Mouse (Mus musculus) ovary, adult 18-20 months (tissue): Measurements from ENCODE around the gene Gm20605.
A peak's percentile ranks its signal among the peaks of the same experiment; 100 is the strongest.

ENCODE experiments used
- DNase-seq: peaks from one replicate; pipeline ENCODE4 v3.0.0; 2022; ENCODE audit warnings: low spot score, mixed read lengths

Gene Gm20605

GRCm38 (mm10) chr5:137628498-137629305 is at the start of gene Gm20605, which contains the start of the genes Fbxo24 and Lrch4:
TSS of gene Gm20605 (plus strand) at chr5:137629175.
TSS of gene Fbxo24 (minus strand) at chr5:137629002.
TSS of gene Lrch4 (plus strand) at chr5:137629121.
- DNase-seq, result peak; percentile 100

DNA sequence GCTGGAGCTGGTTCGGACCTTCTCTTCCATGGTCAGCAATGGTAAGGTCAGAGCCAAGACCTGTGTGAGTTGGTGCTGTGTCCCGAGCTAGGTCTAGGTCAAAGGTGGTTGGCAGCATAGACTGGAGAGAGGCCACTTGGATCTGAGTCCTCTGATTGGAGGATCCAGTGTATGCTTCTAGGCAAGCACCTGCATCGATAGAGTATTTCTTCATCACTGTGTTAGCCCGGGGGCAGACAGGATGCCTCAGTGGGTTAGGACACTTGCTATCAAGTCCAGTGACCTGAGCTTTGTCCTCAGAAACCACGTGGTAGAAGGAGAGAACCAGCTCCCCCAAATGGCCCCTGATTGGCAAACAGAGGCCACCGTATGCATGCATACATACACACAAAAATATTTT is 48.7 kb upstream of the Gm20605 start:
- DNase-seq, result no peak

DNA sequence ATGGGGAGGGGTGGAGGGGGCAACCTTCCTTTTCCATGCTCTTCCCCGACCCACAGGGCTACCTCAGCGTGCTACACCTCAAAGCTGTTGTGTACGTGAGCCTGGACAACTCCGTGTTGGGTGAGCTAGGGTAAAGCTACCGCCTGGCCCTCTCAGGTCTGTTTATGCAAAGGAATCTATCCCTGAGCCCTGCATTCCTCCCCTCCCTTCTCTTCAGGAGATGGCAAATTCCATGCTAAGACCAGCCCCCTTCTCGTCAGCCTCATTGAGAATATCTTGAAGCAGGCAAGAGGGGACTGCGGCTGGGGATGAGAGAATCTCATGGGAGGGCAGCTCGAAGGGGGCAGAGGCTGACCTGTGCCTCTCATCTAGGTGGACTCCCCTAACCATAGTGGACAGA is 46.3 kb upstream of the Gm20605 start:
- DNase-seq, result no peak

DNA sequence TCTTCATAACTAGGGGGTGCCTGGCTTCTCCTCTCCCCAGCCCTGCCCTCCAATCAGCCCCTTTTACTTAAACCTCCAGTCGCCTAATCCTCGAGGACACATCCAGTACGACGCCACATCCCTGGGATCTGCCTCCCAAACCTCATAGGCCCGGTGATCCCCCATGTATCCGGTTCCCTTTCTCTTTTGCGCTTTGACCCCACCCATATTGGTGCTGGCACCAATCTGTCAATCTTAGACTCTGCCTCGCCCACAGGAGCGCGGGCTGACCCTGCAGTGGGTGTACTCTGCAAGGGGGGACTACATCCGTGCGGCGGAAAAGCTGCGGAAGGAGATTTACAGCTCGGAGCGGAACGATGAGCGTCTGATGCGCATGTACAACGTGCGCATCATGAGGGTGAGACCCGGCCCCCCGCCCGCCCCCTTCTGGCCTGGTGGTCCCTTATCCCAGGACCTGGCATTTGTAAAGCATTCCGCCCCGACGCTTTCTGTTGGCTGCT is 45.3 kb upstream of the Gm20605 start:
- DNase-seq, result no peak

DNA sequence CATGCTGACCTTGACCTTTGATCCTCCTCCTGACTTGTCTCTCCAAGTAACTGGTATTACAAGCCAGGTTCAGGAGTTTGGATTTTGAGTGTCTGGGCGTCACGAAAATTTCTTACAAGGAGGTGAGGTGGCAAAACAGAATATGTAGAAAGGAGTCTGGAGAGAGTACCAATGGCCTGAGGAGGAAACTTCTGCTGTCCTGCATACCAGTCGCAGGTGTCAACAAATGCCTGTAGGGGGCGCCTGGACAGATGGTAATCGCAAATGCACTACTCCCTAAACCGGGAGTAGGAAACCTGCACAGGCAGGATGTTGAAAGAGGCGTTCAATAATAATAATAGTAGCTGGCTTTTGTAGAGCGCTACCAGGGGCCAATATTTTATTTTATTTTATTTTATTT is 44.0 kb upstream of the Gm20605 start:
- DNase-seq, result no peak

GRCm38 (mm10) chr5:137590507-137590906 is 38.5 kb upstream of the Gm20605 start:
- no peak for DNase-seq

- no peak for DNase-seq
Observed at GRCm38 (mm10) chr5:137595921-137596320, 33.1 kb upstream of the Gm20605 start.

DNA sequence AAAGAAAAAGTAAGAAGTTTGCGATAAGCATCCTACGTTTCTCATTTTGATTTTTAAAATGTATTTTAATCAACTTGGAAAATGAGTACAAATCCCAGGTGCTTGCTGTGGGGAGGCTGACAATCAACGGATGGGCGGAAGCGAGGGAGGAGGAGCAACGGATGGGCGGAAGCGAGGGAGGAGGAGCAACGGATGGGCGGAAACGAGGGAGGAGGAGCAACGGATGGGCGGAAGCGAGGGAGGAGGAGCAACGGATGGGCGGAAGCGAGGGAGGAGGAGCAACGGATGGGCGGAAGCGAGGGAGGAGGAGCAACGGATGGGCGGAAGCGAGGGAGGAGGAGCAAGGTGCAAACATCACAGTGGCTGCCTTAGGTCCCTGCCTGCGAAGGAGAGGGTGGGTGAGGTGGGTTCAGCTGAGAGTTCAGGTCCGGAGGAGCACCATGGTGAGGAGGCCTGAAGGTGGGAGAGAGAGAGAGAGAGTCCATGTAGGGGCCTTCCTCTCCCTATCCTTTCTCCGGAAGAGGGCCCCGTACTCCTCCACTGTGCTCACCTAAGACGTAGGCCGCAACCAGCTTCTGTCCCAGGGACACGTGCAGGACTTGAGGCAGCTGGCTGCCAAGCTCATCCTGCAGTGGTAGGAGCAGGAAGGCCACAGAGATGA is 32.2 kb upstream of the Gm20605 start:
- DNase-seq, result no peak

DNA sequence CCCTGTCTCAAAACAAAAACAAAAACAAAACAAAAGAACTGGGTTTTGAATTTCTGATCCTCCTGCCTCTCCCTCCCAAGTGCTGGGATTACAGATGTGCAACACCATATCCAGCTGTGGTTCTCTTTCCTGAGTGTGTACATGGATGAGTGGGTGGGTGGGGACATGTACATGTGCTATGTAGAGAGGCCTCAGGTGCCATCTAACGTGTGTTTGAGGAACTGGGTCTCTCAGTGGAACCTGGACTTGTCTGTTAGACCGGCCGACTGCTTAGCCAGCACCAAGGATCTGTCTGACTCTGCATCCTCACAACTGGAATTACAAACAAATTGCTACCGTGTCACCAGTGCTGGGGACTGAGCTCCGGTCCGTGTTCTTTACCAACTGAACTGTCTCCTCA is 31.4 kb upstream of the Gm20605 start:
- DNase-seq, result no peak

DNA sequence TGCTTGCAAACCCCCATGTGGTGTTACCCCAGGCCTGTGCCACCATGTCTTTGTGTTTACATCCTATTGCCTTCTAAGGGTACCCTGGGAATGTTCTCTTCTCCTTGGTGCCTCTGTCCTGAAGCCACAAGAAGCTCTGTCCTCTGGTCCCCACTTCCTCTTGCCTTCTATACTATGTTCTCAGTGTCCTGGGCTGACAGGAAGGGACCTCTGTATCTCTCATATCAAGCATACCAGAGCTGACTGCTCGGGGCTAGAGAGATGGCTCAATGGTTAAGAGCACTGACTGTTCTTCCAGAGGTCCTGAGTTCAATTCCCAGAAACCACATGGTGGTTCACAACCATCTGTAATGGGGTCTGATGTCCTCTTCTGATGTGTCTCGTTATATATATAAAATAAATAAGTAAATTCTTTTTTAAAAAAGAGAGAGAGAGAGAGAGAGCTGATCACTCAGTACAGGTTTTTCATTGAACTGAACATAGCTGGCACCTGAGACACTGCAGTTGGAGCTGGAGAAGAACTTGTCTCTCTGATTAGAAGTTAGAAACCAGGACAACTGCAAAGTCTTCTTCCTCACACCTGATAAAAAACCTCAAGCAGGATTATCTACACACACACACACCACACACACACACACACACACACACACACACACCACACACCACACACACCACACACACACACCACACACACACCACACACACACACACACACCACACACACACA is 30.7 kb upstream of the Gm20605 start:
- no peak for DNase-seq

DNA sequence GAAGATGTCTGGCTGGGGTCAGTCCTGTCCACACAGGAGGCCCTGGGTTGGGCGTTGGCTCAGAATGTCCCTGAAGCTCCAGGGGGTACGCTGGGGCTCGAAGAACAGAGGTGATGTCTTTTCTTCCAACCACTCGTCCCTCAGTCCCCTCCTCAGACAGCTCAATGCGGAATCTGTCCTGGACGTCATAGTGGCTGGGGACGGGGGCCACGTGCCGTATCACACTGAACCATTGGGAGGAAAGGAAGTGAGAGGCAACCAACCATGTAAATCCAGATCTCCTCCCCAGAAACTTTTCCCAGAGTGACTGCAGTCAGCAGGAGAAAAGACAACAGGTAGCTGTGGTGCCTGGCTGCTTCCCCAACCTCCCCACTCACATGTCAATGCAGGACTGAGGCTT is 29.4 kb upstream of the Gm20605 start:
- DNase-seq, result no peak

DNA sequence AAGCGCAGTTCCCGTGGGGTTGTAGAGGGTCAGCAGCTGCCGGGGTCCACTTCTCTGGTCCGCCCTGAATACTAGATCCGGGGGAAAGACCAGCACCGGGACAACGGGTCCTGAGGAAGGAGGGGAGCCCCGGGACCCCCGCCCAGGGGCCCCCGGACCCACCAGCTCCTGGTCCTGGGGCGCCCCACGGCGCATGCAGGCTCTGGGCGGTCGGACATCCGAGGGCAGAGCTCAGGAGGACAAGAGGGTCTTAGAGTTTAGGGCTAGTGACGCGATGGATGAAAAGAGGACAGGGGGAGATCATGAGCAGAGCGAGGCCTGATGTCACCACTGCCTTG is 28.7 kb upstream of the Gm20605 start:
- DNase-seq, result no peak

DNA sequence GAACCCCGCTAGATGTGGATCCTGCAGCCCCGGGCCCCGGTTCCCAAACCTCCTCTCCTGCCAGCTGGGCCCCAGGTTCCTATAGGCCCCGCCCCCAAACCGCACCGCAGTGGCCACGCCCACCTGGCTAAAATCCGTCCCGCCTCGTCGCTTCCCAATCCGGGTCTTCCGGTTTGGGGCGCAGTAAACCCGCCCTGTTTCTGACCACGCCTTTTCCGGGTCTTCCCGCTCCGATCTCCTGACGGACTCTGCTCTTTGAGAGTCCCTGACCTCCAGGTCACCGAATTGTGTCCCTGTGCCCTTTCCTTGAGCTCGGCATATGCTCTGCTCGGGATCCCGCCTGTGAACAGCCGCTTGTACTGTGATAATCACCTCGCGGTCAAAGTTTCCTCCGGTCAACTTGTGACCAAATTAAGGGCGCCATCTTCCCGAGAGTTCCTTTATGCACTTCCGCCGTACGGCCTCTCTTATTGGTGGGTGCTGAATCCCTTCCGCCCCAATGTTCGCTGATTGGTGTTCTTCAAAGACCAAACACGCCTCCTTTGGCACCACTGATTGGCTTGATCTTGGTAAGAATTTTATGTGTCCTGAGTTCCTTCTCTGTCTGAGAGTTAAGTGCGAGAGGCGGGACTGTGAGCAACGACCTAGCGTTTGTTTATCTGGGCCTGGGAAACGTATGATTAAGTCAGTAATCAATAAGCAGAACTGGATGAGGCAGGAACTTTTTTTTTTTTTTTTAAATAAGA is 28.2 kb upstream of the Gm20605 start, which contains the start of gene Mospd3:
Gene Mospd3, minus strand, starts transcription at position 440 of the 746 bp plus-strand sequence.
- DNase-seq, result peak; percentile 92

DNA sequence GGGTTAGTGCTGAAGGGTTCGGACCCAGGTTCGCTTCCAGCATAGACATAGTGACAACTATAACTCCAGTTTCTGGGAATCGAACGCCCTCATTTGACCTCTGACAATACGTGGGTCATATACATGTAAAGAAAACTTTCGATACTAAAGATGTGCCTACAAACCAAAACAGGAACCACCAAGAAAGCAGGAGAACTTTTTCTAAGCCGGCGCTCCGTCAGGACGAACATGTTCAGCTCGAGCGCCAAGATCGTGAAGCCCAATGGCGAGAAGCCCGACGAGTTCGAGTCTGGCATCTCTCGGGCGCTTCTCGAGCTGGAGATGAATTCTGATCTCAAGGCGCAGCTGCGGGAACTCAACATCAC is 27.6 kb upstream of the Gm20605 start:
- DNase-seq, result no peak

GRCm38 (mm10) chr5:137607860-137608653 is 20.9 kb upstream of the Gm20605 start:
- DNase-seq, result no peak

DNA sequence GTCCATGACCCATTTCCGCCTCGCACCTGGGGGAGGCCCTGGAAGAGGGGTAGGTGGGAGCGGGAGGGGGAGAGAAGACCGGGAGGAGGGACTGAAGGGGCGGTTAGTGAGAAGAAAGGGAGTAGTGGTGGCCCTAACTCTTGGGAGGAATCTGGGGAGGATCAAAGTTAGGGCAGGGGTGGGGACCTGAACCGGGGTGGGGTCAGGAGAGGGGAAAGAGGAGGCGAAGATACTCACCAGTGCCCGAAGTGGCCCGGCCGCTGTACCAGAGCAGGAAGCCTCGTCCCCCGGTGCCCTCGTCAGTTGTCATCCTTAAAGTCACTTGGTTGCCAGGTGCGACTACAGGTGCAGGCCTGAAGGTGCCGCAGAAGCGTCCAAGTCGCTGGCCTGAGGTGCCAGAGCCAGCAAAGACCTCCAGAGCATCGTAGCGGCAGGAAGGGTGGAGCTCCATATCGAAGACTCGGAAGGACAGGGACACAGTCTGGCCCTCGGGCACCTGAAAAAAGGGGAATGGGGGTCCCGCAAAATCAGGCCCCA is 20.3 kb upstream of the Gm20605 start:
- no peak for DNase-seq

DNA sequence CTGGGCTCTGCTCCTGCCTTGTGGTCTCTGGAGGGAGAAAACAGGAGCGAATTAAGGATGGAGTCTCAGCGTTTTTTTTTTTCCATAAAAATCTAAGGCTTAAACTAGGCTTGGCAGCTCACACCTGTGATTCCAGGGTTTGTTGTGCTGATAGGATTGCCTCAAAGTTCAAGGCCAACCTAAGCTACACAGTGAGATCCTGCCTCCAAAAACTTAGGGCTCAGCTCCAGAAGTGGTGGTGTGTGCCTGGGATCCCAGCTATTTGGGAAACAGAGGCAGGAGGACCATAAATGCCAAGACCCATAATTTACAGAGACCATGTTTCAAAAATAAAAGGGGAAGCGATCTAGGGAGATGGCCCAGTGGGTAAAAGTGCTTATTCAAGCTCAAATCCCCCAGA is 19.7 kb upstream of the Gm20605 start:
- no peak for DNase-seq

- DNase-seq, result no peak
Observed at GRCm38 (mm10) chr5:137610056-137610455, 18.9 kb upstream of the Gm20605 start.

GRCm38 (mm10) chr5:137610548-137611244 is 18.3 kb upstream of the Gm20605 start:
- peak; percentile 88 for DNase-seq

GRCm38 (mm10) chr5:137611245-137611602 is 17.8 kb upstream of the Gm20605 start:
- DNase-seq, result peak; percentile 63
